Mouse (Mus musculus) lung, postnatal 0 days (tissue): Measurements from ENCODE around the gene Olfr736.

Experiments
- CTCF ChIP-seq: IDR thresholded peaks from 2 replicates; pipeline ENCODE4 v1.5.1; 2016; ENCODE audit warnings: antibody characterized with exemption, mild to moderate bottlenecking
- EP300 ChIP-seq: IDR thresholded peaks from 2 replicates; pipeline ENCODE4 v1.6.1; 2016; ENCODE audit warnings: antibody characterized with exemption, mild to moderate bottlenecking, control low read depth

DNA sequence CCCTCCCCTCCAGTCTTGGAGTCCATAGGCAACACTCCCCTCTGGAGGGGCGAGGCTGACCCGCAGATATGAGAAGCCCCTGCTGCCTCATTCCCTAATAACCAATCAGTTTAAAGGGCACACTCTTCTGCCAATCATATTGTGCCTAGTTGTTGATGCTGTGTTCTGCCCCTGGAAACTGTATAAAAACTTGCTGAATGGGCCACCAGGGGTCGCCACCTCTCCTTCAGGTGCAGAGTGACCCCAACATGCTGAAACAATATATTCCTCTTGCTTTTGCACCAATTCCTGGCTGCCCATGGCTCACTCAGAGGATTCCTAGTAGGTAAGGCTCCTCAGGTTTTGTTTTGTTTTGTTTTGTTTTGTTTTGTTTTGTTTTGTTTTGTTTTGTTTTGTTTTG is 28.5 kb upstream of the Olfr736 start:
- TF ChIP-seq CTCF = 0 out of 2 replicates have a peak, but pooled peaks have one; percentile 8
- no peak for TF ChIP-seq EP300
